Mouse (Mus musculus) erythroid progenitor cell, adult 5-6 weeks (primary cell): Measurements from ENCODE around the gene Fbln5. TPM values are rescaled to one million over a fixed set of nuclear protein-coding genes. Genes with fewer than 3 reads are reported as not detected.

Experiments used
- ATAC-seq: replicated peaks from 2 replicates; pipeline ENCODE4 v1.8.0; 2016; ENCODE audit warnings: moderate number of reproducible peaks, mild to moderate bottlenecking, moderate TSS enrichment, inconsistent platforms; ENCODE audit not compliant: poor library complexity, low FRiP score, severe bottlenecking
- total RNA-seq, 2 experiments: library from RNA; stranded (forward) in 1 of 2; stranded (reverse) in 1 of 2; fragments of 150-400 nt in 1 of 2; fragments of 186-747, 209-891 nt in 1 of 2; gene quantifications; 2 replicates each; pipeline versions ENCODE4 v1.2.3 to v1.2.4; 2015 to 2017; ENCODE audit warnings: low replicate concordance in 2 of 2

Gene Fbln5
- total RNA-seq, 2 experiments from 2014 or later, result not detected

- no peak for ATAC-seq
Measured at GRCm38 (mm10) chr12:101767306-101768053, 51.4 kb downstream of the Fbln5 start.

GRCm38 (mm10) chr12:101766228-101766852 is 52.5 kb downstream of the Fbln5 start:
- no peak for ATAC-seq

GRCm38 (mm10) chr12:101764870-101765269 is 54.0 kb downstream of the Fbln5 start:
- ATAC-seq, result no peak

GRCm38 (mm10) chr12:101763065-101763464 is 55.8 kb downstream of the Fbln5 start:
- no peak for ATAC-seq

- ATAC-seq, result no peak
Measured at GRCm38 (mm10) chr12:101762054-101762453, 56.8 kb downstream of the Fbln5 start.

- ATAC-seq, result no peak
Measured at GRCm38 (mm10) chr12:101759440-101760045, 59.3 kb downstream of the Fbln5 start.

GRCm38 (mm10) chr12:101758698-101759097 is 60.2 kb downstream of the Fbln5 start:
- no peak for ATAC-seq

GRCm38 (mm10) chr12:101742375-101742774 is 76.5 kb downstream of the Fbln5 start:
- no peak for ATAC-seq

- no peak for ATAC-seq
Measured at GRCm38 (mm10) chr12:101740486-101740885, 78.4 kb downstream of the Fbln5 start.

GRCm38 (mm10) chr12:101740045-101740444 is 78.8 kb downstream of the Fbln5 start:
- no peak for ATAC-seq

GRCm38 (mm10) chr12:101718755-101719150 is 100.1 kb downstream of the Fbln5 start:
- no peak for ATAC-seq

- ATAC-seq, result peak; percentile 80
Measured at GRCm38 (mm10) chr12:101718054-101718754, 100.7 kb downstream of the Fbln5 start, which contains the start of gene Tc2n. Gene Tc2n, minus strand, starts transcription at chr12:101718523.

- ATAC-seq, result no peak
Measured at GRCm38 (mm10) chr12:101699176-101699575, 119.7 kb downstream of the Fbln5 start.

Other genes starting within 250 kb of the Fbln5 start
- 1.7 TPM in 1 of 2 replicates, not detected in the other for gene Tc2n, start 100.5 kb downstream of the Fbln5 start, total RNA-seq (2015; ENCODE audit: low replicate concordance)
- gene Tc2n, start 100.5 kb downstream of the Fbln5 start, total RNA-seq (2017; ENCODE audit: low replicate concordance), result 0.64 TPM in 1 of 2 replicates, not detected in the other
- gene Trip11, start 94.2 kb upstream of the Fbln5 start, total RNA-seq (2015; ENCODE audit: low replicate concordance), result 14.4 and 15.9 TPM in 2 replicates
- 25.0 and 41.8 TPM in 2 replicates for gene Trip11, start 94.2 kb upstream of the Fbln5 start, total RNA-seq (2017; ENCODE audit: low replicate concordance)
- gene Atxn3, start 139.2 kb upstream of the Fbln5 start, total RNA-seq (2015; ENCODE audit: low replicate concordance), result 9.7 and 10.5 TPM in 2 replicates
- gene Atxn3, start 139.2 kb upstream of the Fbln5 start, total RNA-seq (2017; ENCODE audit: low replicate concordance), result 15.1 and 15.7 TPM in 2 replicates
- 16.6 and 20.1 TPM in 2 replicates for gene Cpsf2, start 156.9 kb upstream of the Fbln5 start, total RNA-seq (2015; ENCODE audit: low replicate concordance)
- 31.9 and 32.7 TPM in 2 replicates for gene Cpsf2, start 156.9 kb upstream of the Fbln5 start, total RNA-seq (2017; ENCODE audit: low replicate concordance)